Mouse (Mus musculus) hindbrain, embryonic 15.5 days (tissue): Measurements from ENCODE around the gene Plcxd3. TPM values are rescaled to one million over a fixed set of nuclear protein-coding genes. Genes with fewer than 3 reads are reported as not detected.
"Not testable (repeated sequence)": the region's sequence is repeated elsewhere in the genome, so short reads cannot be mapped to it uniquely, and the experiment has no call there.

Source experiments
- ATAC-seq: fragments of 200-750 bp; cut with Nextera tagmentation; 2 replicates; pipeline ENCODE4 v1.8.0; 2017; ENCODE audit warnings: low read depth, moderate number of reproducible peaks, moderate TSS enrichment; ENCODE audit not compliant: low FRiP score
- H3K27ac ChIP-seq: fragments of 300-500 bp; sonication (generic); replicated peaks from 2 replicates; pipeline ENCODE4 v1.5.1; 2015; ENCODE audit warnings: mild to moderate bottlenecking, inconsistent platforms
- H3K27me3 ChIP-seq: fragments of 300-500 bp; sonication (generic); 2 replicates; pipeline ENCODE4 v1.6.1; 2015; ENCODE audit warnings: control low read depth, inconsistent platforms
- H3K36me3 ChIP-seq: fragments of 300-500 bp; sonication (generic); 2 replicates; pipeline ENCODE4 v1.6.1; 2015; ENCODE audit warnings: control low read depth, inconsistent platforms
- H3K4me1 ChIP-seq: fragments of 300-500 bp; sonication (generic); replicated peaks from 2 replicates; pipeline ENCODE4 v1.6.1; 2015; ENCODE audit warnings: control low read depth, inconsistent platforms
- H3K4me2 ChIP-seq: fragments of 300-500 bp; sonication (generic); 2 replicates; pipeline ENCODE4 v1.6.1; 2015; ENCODE audit warnings: moderate library complexity, mild to moderate bottlenecking, inconsistent platforms
- H3K4me3 ChIP-seq: fragments of 300-500 bp; sonication (generic); 2 replicates; pipeline ENCODE4 v1.5.1; 2015; ENCODE audit warnings: mild to moderate bottlenecking, inconsistent platforms
- H3K9ac ChIP-seq: fragments of 300-500 bp; sonication (generic); 2 replicates; pipeline ENCODE4 v1.6.1; 2015; ENCODE audit warnings: inconsistent platforms
- H3K9me3 ChIP-seq: fragments of 300-500 bp; sonication (generic); 2 replicates; pipeline ENCODE4 v1.6.1; 2016; ENCODE audit warnings: control low read depth, inconsistent platforms
- WGBS: fragments of 180-500 bp; shearing (Covaris S2); methylation state at CpG from one replicate; pipeline ENCODE4 v1.1.7; 2015; 5-methylcytosine and 5-hydroxymethylcytosine counted together
- polyA plus RNA-seq: library from polyadenylated mRNA; unstranded; fragments of >200 nt; fragmentation: Nextera tagmentation; extraction: Ambion mirVana; gene quantifications from 2 replicates; pipeline ENCODE4 v1.2.1, GENCODE M21; 2015

Gene Plcxd3
- polyA plus RNA-seq, 1 experiment from 2014 or later: 88.7 TPM

DNA sequence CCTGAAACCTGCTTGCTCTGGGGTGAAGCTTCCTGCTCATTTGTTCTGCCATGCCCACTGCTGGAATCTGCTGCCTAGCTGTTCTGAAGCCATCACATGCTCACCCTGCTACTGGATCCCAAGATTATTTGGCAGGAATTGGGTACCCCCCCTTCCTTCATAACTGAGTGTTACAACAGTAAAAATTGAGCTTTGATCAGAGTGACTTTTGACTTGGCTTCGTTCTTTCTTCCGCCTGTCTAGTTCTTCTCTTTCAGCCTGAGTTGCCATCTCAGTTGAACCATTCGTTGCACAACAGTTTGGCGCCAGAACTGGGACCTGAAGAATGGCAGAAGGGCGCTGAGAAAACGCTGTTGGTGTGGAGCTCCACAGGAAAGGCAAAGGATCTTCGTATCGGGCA is 220.2 kb downstream of the Plcxd3 start:
- H3K9ac ChIP-seq, H3K4me3 ChIP-seq, H3K27me3 ChIP-seq, H3K4me1 ChIP-seq, H3K36me3 ChIP-seq, H3K4me2 ChIP-seq, H3K27ac ChIP-seq, ATAC-seq, H3K9me3 ChIP-seq: not testable (repeated sequence)
- WGBS: 93% methylated on average over 8 of the region's 8 CpGs

DNA sequence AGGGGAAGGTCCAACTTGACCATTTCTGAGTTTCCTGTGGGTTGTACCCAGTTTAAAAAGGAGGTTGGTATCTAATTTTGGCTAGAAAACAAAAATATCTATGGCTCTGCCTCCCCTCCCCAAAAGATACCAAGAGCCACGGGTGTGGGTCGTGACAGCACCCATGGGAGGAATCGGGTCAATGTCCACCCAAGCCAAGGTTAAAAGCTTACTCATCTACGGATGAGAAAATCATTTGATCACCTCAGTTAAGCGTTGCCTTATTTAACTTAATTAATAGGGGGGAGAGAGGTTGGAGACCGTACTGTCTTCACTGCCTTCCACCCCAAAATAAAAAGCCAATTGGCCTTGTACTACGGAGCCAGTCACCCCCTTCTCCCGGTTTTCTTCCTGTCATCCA is 223.4 kb downstream of the Plcxd3 start:
- not testable (repeated sequence) for H3K9me3 ChIP-seq, H3K4me2 ChIP-seq, H3K27ac ChIP-seq, H3K9ac ChIP-seq, ATAC-seq, H3K36me3 ChIP-seq, H3K4me3 ChIP-seq, H3K27me3 ChIP-seq, H3K4me1 ChIP-seq
- 95% methylated on average over 8 of the region's 8 CpGs for WGBS

DNA sequence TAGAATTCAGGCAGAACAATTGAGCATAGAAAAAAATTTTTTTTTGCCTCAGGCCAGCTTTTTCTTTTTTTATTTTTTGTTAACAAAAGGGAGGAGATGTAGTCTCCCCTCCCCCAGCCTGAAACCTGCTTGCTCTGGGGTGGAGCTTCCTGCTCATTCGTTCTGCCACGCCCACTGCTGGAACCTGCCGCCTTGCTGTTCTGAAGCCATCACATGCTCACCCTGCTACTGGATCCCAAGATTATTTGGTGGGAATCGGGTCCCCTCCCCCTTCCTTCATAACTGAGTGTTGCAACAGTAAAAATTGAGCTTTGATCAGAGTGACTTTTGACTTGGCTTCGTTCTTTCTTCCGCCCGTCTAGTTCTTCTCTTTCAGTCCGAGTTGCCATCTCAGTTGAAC is 224.0 kb downstream of the Plcxd3 start:
- H3K36me3 ChIP-seq, H3K4me1 ChIP-seq, H3K9ac ChIP-seq, H3K4me3 ChIP-seq, ATAC-seq, H3K9me3 ChIP-seq, H3K4me2 ChIP-seq, H3K27ac ChIP-seq, H3K27me3 ChIP-seq: not testable (repeated sequence)
- 94% methylated on average over 8 of the region's 8 CpGs for WGBS

DNA sequence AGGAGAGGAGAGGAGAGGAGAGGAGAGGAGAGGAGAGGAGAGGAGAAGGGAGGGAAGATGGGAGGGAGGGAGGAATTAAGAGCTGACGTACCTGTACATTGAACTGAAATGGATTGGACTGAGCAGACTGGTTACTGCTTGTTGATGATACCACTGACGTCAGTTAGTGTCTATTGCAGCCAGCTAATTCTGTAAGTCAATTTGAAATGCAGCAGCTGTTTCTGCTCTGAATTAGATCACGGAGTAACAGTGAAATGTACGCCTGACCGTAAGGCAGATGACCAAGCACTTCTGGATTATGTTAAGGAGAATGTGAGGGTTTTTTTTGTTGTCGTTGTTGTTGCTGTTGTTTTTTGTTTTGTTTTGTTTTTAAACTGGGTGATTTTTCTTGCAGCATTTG is 230.3 kb downstream of the Plcxd3 start:
- H3K4me1 ChIP-seq: no peaks in the 10 kb centered on the region
- no peak for ATAC-seq
- H3K9ac ChIP-seq: no peak overlapping the region
- H3K36me3 ChIP-seq: no peaks in the 10 kb centered on the region
- no peak overlapping the region for H3K27ac ChIP-seq
- WGBS: 86% methylated on average over 6 of the region's 6 CpGs
- no peaks in the 10 kb centered on the region for H3K27me3 ChIP-seq
- H3K4me2 ChIP-seq: no peak overlapping the region
- no peaks in the 10 kb centered on the region for H3K9me3 ChIP-seq
- H3K4me3 ChIP-seq: no peak overlapping the region
